Mouse (Mus musculus): ENCODE data around the gene Slc22a3.

Gene Slc22a3

DNA sequence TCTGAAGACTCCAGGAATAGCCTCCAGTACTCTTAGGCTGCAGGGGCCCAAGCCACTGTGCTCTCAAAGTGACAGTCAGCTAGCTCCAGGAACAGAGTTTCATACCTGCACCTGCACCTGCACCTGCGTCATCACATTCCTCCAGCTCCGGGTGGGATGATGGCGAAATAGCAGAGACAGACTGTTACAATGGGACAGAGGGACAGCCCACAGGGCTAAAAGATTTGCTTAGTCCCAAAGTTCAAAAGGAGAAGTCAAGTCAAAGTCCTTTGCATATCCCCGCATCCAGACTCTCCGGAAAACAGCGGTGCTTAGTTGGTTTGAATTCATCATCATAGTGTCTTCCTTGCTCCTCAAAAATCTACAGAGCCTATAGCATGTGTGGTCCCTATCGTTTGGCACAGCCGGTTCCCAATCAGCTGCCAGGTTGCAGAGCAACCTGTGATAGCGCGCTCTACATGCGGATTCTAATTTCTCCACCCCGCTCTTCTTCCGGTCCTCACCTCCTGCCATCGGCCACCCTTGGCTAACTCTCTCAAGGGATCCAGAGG, at the start of gene Slc22a3:
Gene Slc22a3, minus strand, starts transcription at position 51 of the 551 bp plus-strand sequence.
- DNase-seq (ENCODE audit: low read depth, low spot score), result no peak

DNA sequence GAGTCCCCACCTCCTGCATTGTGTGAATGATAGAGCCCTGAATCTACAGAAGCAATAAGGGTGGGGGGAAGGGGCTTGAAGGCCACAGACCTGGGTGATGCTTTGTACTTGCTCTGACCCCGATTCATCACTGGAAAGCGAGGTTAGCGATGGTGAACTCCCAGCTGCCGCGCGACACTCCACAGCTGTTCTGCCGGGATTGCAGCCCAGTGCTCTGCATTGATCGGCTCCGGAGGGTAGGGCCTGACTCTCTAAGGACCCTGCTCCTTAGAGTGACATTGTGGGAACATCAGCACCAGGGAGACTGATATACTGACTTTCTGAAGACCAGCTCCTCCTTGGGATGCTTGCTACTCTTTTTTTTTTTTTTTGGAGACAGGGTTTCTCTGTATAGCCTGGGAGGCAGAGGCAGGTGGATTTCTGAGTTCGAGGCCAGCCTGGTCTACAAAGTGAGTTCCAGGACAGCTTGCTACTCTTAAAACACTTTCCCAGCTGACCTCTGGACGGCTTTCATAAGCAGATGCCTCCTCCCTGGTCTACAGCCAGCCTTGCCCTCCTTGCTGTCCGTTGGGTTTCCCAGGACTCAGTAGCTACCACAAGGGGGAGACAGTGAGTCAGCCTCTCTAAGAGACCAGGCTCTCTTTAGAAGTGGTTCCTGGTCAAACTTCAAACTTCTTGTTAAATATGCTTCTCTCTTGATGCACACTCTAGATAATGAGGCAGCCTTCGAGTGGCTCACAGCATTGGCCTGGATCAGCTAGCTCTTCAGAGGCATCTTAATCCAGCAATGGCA, 27.0 kb upstream of the Slc22a3 start:
- DNase-seq (ENCODE audit: low read depth, low spot score), result peak; percentile 37

DNA sequence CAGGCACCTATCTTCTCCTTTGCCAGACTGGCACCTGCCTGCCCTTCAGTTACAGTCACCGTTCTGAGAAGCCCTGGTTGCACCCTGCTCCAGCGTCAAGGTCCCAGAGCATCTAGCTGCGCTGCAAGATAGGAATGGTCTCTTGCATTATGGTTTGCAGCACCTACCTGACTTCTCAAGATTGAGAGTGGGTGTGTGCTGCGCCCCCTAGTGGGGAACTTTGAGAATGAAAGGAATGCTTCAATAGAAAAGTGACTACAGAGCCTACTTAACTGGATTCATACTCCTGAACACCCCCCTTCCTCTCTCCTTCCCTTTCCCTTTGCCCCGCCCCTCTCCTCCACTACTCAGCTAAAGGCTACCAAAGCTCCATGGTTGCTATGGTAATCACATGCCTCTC, 24.6 kb upstream of the Slc22a3 start:
- no peak for DNase-seq (ENCODE audit: low read depth, low spot score)

DNA sequence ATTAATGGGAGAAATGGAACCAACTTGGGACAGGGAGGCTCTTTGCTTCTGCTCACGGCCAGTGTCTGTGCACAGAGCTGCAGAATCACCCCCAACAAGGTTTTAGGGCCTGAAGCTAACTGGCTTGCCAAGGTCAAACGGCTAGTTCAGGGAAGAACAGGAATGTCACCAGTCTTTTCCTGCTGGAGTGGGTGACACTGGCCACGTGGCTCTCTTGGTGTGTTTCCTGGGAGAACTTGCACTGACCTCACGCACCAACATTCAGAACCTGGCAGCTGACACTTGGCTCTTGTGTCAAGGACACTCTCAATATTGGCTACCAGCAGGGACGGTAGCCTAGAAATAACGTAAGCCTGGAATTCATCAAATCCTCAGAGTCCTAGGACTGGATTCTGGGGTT, 22.6 kb upstream of the Slc22a3 start:
- no peak for DNase-seq (ENCODE audit: low read depth, low spot score)

DNA sequence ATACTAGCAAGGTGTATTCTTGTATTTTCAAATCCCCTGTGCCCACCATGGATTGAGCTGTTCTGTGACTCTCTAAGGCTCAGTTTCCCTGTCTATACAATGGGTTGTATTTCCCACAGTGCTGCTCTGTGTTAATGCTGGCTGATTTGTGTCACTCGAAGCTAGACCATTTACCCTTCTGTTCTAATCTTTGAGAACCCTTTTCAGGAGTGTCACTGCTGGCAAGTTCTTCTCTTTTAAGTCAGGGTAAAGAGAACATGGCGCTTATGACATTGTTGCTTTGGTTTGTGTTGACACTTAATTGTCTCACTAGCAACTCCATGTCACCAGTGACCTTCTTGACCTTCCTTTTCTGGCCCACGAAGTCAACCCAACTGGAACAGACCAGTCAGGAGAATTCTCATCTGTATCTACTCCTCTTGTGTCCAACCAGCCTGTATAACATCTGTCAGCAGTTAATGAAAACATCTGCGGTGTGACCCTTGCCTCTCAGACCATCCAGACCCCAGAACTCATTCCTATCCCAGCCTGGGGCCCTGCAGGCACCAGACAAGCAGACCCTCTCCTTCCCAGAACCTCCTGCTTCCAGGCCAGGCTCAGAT, 22.0 kb upstream of the Slc22a3 start:
- DNase-seq (ENCODE audit: low read depth, low spot score), result no peak

DNA sequence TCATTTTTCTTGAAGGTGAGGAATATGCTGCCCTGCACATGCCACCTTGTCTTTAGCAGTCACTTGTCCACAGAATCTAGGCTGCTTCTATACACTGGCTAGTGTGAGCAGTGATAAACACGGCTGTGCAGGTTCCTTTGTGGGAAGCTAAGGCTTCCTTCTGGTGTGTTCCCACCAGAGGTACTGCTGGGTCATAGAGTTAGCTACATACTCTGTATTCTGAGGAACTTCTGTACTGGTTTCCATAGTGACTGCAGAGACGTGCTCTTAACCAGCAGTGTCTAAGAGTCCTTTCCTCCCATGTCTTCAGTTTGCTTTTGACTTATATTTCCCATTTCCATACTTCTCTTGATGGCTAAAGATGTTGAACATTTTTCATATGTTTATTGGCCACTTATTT, 11.6 kb upstream of the Slc22a3 start:
- no peak for DNase-seq (ENCODE audit: low read depth, low spot score)

DNA sequence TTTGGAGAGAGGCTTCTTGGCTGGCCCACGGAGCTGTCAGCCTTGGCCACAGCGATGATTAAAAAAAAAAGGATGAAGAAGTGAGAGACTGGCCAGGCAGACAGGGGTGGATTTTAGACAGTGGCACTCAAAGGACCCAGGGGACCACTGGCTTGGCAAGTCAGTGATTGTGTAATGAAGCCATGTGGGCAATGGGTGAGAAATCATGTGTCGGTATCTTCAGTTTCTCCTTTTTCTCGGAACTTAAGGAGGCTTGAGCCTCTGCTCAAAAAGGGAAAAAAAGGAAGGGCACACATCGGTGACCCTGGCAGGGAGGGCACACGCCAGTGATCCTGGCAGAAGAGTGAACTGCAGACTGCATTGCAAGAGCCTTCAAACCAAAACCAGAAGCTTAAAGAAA, 10.7 kb upstream of the Slc22a3 start:
- DNase-seq (ENCODE audit: low read depth, low spot score), result no peak

DNA sequence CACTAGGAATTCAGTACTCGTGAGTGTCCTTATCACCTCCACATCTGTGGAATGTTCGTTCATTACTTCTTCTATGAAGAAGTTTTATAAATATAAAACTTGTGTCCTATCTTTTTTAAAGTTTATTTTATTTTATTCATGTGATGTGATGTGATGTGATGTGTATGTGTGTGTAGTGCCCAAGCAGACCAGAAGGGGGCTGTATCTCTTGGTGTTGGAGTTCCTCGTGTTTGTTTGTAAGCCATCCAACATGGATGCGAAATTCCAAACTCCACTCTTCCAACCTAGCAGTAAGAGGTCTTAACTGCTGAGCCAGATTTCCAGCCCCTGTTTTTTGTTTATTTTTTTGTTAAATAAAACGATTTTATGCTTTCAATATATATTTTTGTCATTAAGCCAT, 6.5 kb upstream of the Slc22a3 start:
- no peak for DNase-seq (ENCODE audit: low read depth, low spot score)

DNA sequence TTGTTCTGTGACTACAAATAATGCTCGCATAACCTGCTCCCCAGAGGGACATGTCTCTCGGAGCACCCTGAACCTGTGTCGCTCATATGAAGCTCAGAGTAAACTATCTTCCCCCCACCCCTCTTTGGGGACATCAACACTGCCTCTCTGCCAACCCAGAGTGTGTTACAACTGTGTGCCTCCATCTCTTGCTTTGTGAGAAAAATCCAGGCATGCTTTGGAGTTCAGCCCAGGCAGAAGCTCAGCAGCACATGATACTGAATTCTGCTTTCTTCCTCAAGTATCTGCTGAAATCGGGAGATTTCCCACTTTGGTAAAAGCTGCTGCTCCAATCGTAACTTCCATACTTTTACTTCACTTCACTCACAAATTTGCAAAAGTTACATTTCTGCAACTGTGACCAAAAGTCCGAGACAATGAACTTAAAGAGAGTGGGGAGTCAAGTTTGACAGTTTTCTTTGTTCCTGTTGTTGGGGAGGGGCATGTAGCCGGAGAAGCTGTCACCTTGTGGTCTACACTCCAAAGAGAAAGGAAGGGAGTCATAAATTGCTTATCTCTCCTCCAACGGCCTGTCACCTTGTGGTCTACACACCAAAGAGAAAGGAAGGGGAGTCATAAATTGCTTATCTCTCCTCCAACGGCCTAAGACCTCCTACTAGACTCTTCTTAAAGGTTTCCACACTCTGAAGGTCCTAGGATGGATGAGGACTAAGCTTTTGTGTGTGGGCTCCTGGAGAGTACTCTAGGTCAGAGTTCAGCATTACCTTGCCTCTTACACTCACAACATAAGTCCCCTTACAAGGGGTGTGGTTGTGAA, 5.8 kb upstream of the Slc22a3 start:
- DNase-seq (ENCODE audit: low read depth, low spot score), result no peak

DNA sequence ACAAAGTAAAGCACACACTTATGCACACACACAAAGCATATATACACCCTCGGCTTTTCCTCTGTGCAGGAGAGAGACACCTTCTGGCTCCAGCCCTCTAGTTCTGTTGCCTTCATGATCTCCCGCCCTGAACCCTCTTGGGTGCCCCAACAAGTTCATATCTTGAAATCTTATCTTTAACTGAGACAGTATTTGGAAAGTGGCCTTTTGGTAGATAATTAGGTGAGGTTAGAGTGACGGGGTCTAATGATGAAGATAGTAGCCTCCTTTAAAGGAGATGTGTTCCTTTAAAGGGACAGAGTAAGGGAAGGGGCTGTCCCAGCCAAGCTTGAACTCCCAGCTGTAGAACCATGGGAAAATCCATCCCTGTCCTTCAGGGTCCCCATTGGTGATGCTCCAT, 3.7 kb upstream of the Slc22a3 start:
- DNase-seq (ENCODE audit: low read depth, low spot score), result no peak

DNA sequence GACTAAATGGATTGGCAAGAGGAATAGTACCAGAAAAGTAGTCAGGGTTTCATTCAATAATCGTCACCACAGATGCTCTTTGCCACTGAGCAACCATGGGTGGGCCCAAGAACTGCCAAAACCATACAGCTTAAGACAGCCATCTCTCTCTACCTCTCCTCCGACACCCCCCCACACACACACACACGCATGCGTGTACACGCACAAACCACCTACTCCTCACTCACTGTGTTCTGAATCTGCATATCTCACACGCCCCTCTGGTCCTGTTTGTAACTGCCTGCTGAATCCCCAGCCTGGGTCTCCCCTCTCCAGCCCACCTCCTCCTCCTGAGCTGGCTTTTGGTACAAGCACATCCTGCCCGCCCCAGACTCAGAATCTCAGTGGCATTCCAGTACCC, 872 bp upstream of the Slc22a3 start:
- no peak for DNase-seq (ENCODE audit: low read depth, low spot score)

DNA sequence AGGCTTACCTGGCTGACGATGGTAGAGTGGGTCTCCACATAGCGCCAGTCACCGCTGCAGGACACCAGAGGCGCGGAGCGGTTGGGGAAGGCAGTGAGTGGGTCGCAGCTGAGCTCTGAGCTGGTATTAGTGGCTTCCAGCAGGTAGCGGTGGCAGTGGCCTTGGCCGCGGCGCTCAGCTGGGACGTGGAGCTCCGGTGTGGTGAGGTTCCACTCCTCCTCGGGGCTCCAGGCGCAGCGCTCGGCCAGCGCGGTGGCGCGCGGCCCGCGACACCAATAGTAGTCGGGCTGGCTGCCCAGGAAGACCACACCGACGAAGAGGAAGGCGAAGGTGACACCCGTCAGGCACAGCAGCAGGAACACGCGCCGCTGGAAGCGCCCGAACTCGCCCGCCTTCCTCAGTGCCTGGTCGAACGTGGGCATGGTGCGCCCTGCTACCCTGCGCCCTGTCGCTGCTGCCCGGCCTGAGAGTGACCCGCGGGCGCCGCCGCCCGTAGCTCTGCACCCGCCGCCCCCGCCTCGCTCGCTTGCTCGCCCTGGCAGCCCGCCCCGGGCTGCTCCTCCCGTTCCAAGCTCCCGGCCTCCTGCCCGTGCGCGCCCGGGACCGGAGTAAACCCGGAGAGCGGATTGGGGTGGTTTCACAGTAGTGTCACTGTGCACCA, 471 bp downstream of the Slc22a3 start:
- DNase-seq (ENCODE audit: low read depth, low spot score), result no peak

DNA sequence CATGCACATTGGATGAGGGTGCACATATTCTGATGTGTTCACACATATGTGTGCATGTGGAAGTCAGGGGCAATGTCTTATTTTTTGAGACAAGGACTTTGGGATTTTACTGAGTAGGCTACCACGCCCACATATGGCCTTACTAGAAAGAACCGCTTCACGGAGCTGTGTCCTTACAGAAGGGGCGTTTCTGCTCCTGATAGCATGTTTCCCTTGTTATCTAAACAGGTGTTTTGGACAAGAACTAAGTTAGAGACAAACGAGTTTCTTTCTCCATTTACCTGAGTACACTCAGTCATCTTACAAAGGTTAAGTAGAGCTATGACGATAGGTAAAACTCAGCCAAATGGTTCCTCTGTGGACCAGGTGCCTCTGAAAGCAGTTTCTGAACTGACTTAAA, 1.8 kb downstream of the Slc22a3 start:
- no peak for DNase-seq (ENCODE audit: low read depth, low spot score)

DNA sequence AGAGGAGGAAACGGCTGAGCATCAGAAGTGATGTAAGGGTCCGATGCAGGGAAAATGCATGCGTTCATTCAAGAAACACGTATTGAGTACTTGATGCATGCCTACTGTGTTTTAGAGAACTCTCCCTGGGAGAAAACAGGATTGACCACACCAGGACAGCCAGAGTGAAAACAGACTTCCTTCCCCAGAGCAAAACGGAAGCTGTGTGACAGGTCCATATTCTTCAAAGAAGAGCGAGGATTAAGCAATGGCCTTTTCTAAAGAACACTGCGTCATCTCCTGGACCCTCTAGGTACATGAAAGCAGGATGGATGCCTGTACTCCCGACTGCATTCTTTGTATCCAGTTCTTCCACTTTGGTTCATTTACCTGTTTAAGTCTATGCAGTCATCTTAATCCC, 8.1 kb downstream of the Slc22a3 start:
- no peak for DNase-seq (ENCODE audit: low read depth, low spot score)

DNA sequence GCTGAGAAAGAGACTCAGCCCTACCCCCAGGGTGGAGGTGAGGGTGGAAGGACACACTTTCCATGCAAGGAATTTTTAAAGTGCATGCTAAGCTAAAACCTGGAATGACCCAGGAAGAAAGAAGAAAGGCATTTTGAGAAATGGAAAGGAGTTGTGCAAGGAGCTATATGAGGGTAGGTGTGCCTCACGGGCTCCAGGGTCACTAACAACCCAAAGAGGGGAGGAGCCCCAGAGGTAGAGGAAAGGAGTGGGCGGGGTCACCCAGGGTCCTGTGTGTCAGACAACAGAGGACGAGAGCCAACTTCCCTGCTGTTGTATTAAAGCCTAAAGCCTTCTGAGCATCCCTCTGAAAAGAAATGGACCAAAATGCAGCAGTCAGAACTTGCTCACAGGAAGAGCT, 11.9 kb downstream of the Slc22a3 start:
- DNase-seq (ENCODE audit: low read depth, low spot score), result no peak

DNA sequence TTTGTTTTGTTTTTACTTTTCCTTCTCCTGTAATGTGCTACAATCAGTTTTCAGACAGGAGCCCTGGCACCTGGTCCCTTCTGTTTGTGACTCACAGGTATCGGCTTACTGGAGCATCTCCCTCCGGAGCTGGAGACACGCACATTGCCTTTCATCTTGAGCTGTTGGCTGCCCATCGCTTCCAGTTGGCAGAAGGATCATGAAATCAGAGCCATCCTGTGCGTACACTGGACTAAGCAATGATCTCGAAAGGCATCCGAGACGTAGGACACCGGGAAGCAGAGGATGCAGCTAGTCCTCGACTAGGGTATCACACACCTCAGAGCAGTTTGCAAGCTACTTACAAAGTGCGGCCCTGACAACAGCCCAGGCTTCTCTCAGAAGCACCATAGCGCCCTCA, 15.9 kb downstream of the Slc22a3 start:
- no peak for DNase-seq (ENCODE audit: low read depth, low spot score)

DNA sequence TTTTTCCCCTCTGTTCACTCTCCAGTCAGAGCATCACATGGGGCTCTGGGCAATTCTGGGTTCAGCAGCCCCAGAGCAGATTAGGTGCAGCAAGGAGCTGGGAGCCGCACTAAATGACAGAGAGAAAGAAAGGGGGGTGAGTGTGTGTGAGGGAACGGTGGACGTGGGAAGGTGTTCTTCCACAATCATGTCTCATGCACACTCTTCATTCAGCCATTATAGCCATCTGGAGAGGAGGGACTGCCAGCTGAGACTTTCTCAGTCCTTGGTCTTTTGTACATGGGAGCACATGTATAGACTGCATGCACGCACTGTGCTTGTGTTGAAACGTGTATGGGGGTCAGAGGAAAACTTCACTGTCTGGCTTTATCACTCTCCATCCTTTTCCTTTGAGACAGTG, 17.6 kb downstream of the Slc22a3 start:
- DNase-seq (ENCODE audit: low read depth, low spot score), result no peak

DNA sequence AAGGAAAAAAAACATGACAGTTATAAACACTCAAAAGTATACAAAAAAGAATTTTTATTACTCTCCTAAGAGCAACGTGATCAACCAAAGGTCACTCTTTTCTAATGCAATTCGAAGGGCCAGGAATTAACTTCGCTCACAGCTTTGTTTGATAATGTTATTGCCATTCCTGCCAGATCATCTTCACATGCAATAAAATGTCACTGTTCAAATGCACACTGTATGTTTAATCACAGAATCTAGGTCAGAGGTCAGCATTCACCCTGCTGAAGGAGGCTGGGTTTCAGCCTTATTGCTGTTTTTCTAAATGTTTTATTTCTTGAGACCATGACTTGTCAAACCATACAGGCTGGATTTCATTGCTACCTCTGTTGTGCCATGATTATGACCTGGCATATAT, 21.8 kb downstream of the Slc22a3 start:
- no peak for DNase-seq (ENCODE audit: low read depth, low spot score)

DNA sequence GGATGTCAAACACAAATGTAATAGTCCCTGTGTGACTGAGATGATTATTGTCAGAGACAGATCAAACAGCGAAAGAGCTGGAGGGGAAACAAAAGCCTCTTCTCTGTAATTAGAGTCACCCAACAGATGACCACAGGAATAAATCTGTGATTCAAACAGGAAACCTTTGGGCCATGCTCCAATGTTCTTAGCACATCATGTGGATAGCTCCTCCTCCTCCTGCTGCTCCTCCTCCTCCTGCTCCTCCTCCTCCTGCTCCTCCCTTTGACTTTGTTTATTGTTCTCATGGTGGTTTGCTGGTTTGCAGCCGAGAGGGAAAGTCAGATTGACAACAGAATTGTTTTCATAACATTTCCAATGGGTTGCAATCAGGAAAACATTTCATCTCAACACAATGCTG, 28.1 kb downstream of the Slc22a3 start:
- no peak for DNase-seq (ENCODE audit: low read depth, low spot score)

DNA sequence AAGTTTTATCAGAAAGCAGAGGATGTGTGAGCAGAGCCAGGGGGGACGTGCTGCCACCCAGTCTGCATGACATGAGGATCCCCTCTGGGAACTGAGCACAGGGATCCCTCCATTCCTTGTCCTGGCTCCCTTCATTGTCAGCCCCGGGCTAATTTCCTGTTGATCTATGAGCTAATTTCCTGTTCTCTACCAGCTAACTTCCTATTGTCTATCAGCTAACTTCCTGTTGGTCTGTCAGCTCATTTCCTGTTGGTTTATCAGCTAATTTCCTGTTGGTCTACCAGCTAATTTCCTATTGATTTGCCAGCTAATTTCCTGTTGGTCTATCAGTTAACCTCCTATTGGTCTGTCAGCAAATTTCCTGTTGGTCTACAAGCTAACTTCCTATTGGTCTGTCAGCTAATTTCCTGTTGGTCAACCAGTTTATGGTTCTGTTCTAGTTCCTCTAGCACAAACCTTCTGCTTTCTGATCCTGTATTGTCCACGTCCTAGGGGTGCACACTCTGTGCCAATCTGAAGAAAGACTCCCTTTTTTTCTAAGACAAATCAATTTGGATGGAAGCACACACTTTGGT, 32.9 kb downstream of the Slc22a3 start:
- no peak for DNase-seq (ENCODE audit: low read depth, low spot score)

DNA sequence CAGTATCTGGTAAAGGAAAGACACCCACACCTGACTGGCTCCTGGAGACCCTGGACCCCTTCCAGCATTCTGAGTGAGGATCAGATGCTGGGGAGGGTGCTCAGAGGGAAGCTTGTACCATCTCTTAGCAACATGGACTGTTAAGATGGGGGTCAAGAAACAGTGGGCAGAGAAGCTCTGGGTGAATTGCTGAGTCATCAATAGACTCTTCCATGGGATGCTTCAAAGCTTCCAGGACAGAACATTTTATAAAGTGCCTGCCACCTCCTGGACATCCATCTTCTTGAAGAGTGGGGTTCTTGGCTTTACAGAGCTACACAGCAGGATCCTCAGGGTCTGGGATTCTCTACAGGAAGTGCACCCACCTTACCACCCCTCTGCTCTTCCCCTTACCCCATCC, 35.0 kb downstream of the Slc22a3 start:
- DNase-seq (ENCODE audit: low read depth, low spot score), result no peak

DNA sequence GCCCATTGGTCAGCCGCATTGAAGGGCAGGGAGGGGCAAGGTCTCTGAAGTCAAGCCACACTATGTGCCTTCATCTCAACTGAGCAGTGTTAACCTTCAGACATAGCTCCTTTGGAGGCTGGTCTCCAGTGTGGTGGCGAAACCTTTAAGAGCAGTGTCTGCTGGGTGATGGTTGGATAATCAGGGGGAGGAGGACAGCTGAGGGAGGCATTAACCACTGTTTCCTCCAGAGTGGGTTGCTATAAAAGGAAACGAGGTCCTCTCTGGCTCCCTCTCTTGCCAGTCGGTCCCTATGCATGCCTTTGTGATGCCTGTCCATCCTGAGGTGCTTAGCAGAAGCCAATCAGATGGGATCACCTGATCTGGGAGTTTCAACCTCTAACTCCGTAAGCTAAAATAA, 38.8 kb downstream of the Slc22a3 start:
- DNase-seq (ENCODE audit: low read depth, low spot score), result no peak

All from retina, adult 2 months (tissue).